Mouse (Mus musculus) heart, embryonic 16.5 days (tissue): ENCODE results near the gene Map3k14. TPM values are rescaled to one million over a fixed set of nuclear protein-coding genes. Genes with fewer than 3 reads are reported as not detected.
"Not testable (repeated sequence)": the region's sequence is repeated elsewhere in the genome, so short reads cannot be mapped to it uniquely, and the experiment has no call there.

ENCODE experiments used
- ATAC-seq: fragments of 200-750 bp; cut with Nextera tagmentation; replicated peaks from 2 replicates; pipeline ENCODE4 v1.8.0; 2017; ENCODE audit warnings: moderate number of reproducible peaks; ENCODE audit not compliant: insufficient read depth, low FRiP score; ENCODE audit errors: extremely low read depth
- H3K27ac ChIP-seq: fragments of 300-500 bp; sonication (generic); 2 replicates; pipeline ENCODE4 v1.5.1; 2014; ENCODE audit warnings: mild to moderate bottlenecking, low read length, control low read depth, moderate library complexity
- H3K27me3 ChIP-seq: fragments of 300-500 bp; sonication (generic); 2 replicates; pipeline ENCODE4 v1.6.1; 2014; ENCODE audit warnings: low read length, mixed read lengths; ENCODE audit not compliant: control insufficient read depth, insufficient read depth
- H3K36me3 ChIP-seq: fragments of 300-500 bp; sonication (generic); 2 replicates; pipeline ENCODE4 v1.6.1; 2014; ENCODE audit not compliant: control insufficient read depth, insufficient read depth
- H3K4me1 ChIP-seq: fragments of 300-500 bp; sonication (generic); 2 replicates; pipeline ENCODE4 v1.6.1; 2014; ENCODE audit warnings: low read length, mixed read lengths; ENCODE audit not compliant: control insufficient read depth, insufficient read depth
- H3K4me2 ChIP-seq: fragments of 300-500 bp; sonication (generic); 2 replicates; pipeline ENCODE4 v1.6.1; 2014; ENCODE audit warnings: low read depth, mild to moderate bottlenecking, control low read depth, low read length
- H3K4me3 ChIP-seq: fragments of 300-500 bp; sonication (generic); 2 replicates; pipeline ENCODE4 v1.5.1; 2014; ENCODE audit warnings: mild to moderate bottlenecking, control low read depth, low read length
- H3K9ac ChIP-seq: fragments of 300-500 bp; sonication (generic); 2 replicates; pipeline ENCODE4 v1.6.1; 2014; ENCODE audit warnings: low read length, control low read depth
- H3K9me3 ChIP-seq: fragments of 300-500 bp; sonication (generic); replicated peaks from 2 replicates; pipeline ENCODE4 v1.6.1; 2016; ENCODE audit warnings: low read length; ENCODE audit not compliant: control insufficient read depth
- WGBS: fragments of 180-500 bp; shearing (Covaris S2); extraction: QIAGEN DNeasy Blood & Tissue Kit; methylation state at CpG from one replicate; pipeline ENCODE4 v1.1.7; 2014; 5-methylcytosine and 5-hydroxymethylcytosine counted together
- polyA plus RNA-seq: library from polyadenylated mRNA; unstranded; fragments of >200 nt; fragmentation: Nextera tagmentation; extraction: Ambion mirVana; gene quantifications from 2 replicates; pipeline ENCODE4 v1.2.1, GENCODE M21; 2015

Gene Map3k14
- polyA plus RNA-seq, 1 experiment from 2014 or later, result 4.8 TPM

DNA sequence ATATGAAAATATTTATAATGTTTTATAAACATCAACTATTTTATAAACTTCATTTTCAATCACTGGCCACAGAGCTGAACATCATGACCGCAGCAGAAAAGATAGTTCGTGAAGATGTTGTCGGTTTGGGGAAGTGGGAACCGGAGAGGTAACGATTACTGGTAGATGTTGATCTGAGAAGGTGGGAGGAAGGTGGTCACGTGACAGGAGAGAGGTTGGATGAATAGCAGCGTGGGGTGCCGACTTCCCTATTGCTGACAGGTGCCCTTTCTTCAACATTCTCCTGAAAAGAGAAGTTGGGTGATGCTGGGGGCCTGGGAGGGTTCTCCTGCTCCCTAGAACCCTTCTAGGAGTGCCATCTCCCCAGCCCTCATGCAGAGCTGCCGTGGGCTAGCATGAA is 37.3 kb upstream of the Map3k14 start:
- Histone ChIP-seq H3K27me3 (no peaks in the 10 kb centered on the region), H3K36me3 (no peaks in the 10 kb centered on the region), H3K9me3 (0 out of 2 replicates have a peak, but pooled peaks cover 3% of the 10 kb centered on the region), H3K4me2 (no peak overlapping the region), H3K27ac (no peak overlapping the region), H3K4me1 (peaks cover 2% of the 10 kb centered on the region; the same call in 1 of the 2 replicates), H3K9ac (no peak overlapping the region), H3K4me3 (no peak overlapping the region)
- WGBS, result 79% methylated on average over 9 of the region's 9 CpGs
- ATAC-seq, result no peak

DNA sequence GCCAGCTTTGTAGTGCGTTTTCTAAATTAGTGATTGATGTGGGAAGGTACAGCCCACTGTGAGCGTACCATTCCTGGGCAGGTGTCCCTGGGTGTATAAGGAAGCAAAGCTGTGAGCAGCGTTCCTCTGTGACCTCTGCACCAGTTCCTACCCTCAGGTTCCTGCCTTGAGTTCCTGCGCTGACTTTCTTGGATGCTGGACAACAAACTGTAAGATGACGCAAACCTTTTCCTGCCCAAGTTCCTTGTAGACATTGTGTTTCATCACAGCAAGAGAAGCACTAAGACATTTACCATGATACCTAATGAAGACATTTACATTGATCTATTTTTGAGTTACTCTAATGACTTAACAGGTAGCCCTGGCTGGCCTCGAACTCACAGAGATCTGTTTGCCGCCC is 27.5 kb upstream of the Map3k14 start:
- H3K4me2 ChIP-seq, result no peak overlapping the region
- 87% methylated on average over 7 of the region's 7 CpGs for WGBS
- ATAC-seq, result no peak

DNA sequence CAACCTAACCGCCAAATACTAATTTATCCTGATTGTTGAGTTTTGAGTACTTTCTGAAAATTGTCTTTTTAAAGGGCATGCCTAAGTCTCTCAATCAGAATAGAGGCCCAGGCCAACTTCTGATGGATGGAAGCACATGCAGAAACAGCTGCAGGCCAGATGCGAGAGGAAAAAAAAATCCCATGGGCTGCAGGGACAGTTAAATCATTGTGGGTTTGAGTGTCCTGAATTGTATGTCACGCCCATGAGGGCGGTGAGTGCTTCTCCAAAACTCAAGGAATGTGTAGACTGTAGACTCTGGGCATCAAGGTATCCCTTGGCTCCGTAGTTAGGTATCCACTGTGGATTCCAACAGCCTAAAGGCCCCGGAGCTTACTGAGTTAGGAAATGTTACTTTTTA is 26.8 kb upstream of the Map3k14 start:
- no peak overlapping the region for H3K27ac ChIP-seq

More for the DNA sequence above, 27.5 kb upstream of the Map3k14 start:
- Histone ChIP-seq H3K4me1 (peaks cover 10% of the 10 kb centered on the region), H3K9me3 (no peaks in the 10 kb centered on the region), H3K4me3 (no peak overlapping the region), H3K27me3 (no peaks in the 10 kb centered on the region), H3K36me3 (no peaks in the 10 kb centered on the region), H3K27ac (no peak overlapping the region), H3K9ac (no peak overlapping the region)

DNA sequence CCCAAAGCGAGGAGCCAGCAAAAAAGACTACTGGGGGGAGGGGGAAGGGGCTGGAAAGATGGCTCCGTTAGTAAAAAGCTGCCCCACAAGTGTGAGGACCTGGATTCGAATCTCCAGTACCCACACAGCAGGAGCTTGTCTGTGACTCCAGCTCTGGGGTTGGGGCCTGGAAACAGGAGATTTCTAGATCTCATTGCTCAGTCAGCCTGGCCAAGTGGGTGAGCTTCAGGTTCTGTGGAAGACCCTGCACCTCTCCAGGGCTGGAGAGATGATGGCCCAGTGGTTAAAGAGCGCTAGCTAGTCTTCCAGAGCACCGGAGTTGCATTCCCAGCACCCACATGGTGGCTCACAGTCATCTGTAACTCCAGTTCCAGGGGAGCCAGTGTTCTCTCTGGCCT is 25.6 kb upstream of the Map3k14 start:
- no peaks in the 10 kb centered on the region for H3K36me3 ChIP-seq
- no peak overlapping the region for H3K4me3 ChIP-seq
- H3K9me3 ChIP-seq, result no peaks in the 10 kb centered on the region
- H3K27me3 ChIP-seq, result no peaks in the 10 kb centered on the region
- H3K27ac ChIP-seq, result no peak overlapping the region
- H3K4me2 ChIP-seq, result no peak overlapping the region
- H3K9ac ChIP-seq, result no peak overlapping the region
- no peak for ATAC-seq
- H3K4me1 ChIP-seq, result peaks cover 10% of the 10 kb centered on the region
- 72% methylated on average over 5 of the region's 5 CpGs for WGBS

More for the DNA sequence above, 26.8 kb upstream of the Map3k14 start:
- Histone ChIP-seq H3K36me3 (no peaks in the 10 kb centered on the region), H3K9ac (no peak overlapping the region), H3K9me3 (no peaks in the 10 kb centered on the region), H3K27me3 (no peaks in the 10 kb centered on the region), H3K4me2 (no peak overlapping the region), H3K4me3 (no peak overlapping the region), H3K4me1 (peaks cover 10% of the 10 kb centered on the region)
- 82% methylated on average over 6 of the region's 6 CpGs for WGBS
- ATAC-seq, result no peak

DNA sequence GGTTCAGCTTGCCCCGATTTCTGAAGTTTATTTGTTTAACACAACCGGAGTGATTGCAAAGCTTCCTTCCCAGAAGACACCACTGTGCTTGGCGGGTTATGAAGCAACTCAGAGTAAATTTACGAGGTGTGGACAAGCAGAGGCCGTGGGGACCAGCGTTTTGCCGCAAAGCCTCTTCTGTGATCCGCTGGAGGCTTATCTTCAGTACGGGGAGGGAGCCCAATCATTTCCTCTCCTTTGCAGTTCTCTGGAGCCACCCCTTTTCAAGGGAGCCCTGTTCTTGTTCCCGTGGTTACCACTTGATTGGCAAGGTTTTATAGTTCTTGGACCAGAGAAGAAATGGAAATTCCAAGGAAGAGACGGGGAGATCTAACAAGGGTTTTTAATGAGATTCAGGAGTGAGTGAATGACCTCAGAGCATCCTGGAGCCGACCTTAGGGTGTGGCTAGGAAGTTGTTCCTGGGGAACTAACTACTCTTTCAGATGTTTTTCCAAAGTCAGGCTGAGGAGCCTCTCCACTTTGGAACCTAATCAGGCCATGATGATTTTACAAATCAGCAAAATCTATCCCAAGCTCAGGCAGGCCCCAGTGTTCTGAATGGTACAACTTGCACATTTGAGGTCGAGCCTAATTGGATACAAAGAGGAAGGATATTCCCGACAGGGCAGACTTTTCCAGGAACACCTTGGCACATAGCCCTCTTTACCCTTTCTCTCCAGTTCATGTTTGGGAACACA is 25.0 kb upstream of the Map3k14 start:
- Histone ChIP-seq H3K27ac (no peak overlapping the region), H3K9me3 (no peaks in the 10 kb centered on the region), H3K4me3 (no peak overlapping the region), H3K4me2 (peak overlapping the region; percentile 2; the same call in 1 of the 2 replicates), H3K36me3 (no peaks in the 10 kb centered on the region), H3K4me1 (peaks cover 10% of the 10 kb centered on the region), H3K27me3 (no peaks in the 10 kb centered on the region), H3K9ac (no peak overlapping the region)
- peak; percentile 81 for ATAC-seq
- 16% methylated on average over 14 of the region's 14 CpGs for WGBS

DNA sequence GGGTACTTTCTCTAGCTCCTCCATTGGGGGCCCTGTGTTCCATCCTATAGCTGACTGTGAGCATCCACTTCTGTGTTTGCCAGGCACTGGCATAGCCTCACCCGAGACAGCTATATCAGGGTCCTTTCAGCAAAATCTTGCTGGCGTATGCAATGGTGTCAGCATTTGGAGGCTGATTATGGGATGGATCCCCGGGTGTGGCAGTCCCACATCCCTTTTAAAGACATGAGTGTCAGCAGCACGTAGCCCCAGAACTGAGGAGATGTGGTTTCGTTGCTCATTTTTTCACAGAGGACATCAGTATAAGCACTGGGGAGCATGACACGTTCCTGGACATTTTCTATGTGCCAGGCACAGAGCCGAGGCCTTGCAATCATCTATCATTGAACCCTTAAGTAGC is 23.6 kb upstream of the Map3k14 start:
- not testable (repeated sequence) for H3K36me3 ChIP-seq, H3K4me2 ChIP-seq, H3K9ac ChIP-seq, H3K27ac ChIP-seq, H3K4me3 ChIP-seq, ATAC-seq, H3K9me3 ChIP-seq, H3K27me3 ChIP-seq
- peaks cover 13% of the 10 kb centered on the region for H3K4me1 ChIP-seq
- 85% methylated on average over 7 of the region's 7 CpGs for WGBS

DNA sequence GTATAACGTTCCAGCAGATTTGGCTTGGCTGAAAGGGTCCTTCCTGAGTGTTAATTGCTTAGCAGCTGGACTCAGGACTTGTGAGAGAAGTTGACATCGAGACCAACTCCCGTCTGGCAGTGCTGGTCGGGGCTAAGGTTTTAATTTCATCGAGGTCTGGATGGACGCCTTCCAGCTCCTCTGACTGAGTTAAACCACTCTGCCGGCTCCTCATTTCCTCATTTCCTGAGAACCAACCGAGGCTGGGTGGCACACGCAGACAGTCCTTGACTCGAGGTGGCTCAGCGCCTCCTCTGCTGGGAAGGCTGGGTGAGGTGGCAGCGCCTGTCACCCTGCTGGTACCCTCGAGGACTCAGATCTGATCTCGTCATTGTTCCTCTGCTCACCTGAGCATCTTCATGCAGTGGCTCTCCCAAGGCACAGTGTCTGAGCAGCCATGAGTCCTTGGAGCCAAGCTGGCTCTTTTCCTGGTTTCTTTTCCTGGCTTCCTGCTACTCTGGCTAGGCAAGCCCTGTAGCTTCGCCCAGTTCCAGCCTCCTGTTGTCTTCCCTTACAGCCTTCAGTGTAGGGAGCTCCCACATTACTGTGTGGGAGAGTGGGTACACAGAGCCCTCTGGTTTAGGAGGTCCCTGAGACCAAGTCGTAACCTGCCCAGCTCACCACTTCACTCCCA is 21.2 kb upstream of the Map3k14 start:
- Histone ChIP-seq H3K9me3 (no peaks in the 10 kb centered on the region), H3K9ac (no peak overlapping the region), H3K4me1 (peaks cover 13% of the 10 kb centered on the region), H3K4me2 (no peak overlapping the region), H3K27me3 (no peaks in the 10 kb centered on the region), H3K36me3 (no peaks in the 10 kb centered on the region), H3K27ac (no peak overlapping the region), H3K4me3 (no peak overlapping the region)
- WGBS, result 51% methylated on average over 16 of the region's 16 CpGs
- no peak for ATAC-seq

DNA sequence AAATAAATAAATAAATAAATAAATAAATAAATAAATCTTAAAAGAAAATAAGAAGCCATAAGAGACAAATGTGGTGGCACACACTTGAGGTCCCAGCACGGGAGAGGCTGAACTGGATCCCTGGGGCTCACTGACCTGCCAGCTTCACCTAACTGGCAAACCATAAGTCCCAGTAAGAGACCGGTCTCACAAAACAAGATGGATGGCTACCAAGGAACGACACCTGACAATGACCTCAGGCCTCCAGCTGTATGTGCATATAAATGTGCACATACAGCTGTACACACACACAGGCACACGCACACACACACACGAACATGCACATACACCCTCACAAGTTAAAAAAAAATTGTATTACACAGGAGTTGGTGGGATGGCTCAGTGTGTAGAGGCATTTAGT is 19.6 kb upstream of the Map3k14 start:
- Histone ChIP-seq H3K9ac (no peak overlapping the region), H3K36me3 (no peaks in the 10 kb centered on the region), H3K9me3 (no peaks in the 10 kb centered on the region), H3K27me3 (no peaks in the 10 kb centered on the region), H3K27ac (no peak overlapping the region), H3K4me2 (no peak overlapping the region), H3K4me1 (peaks cover 4% of the 10 kb centered on the region), H3K4me3 (no peak overlapping the region)
- ATAC-seq, result no peak
- 92% methylated on average over 5 of the region's 5 CpGs for WGBS

DNA sequence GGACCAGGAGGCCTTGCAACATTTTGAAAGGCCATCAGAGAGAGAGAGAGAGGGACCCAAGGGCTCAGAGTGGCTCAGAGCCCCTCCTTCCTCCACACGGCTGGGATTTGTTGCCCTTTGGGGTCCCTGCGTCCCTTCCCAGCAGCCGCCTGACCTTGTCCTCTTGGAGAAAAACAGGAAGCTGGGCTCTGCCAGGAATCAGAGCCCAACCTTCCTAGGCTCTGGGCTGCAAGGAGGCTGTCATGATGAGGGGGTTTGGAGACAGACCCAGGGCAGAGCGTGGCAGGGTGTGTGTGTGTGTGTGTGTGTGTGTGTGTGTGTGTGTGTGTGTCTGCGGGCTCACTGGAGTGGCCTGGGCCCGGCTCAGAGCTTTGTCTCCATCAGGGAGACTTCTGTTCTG is 18.7 kb upstream of the Map3k14 start:
- no peaks in the 10 kb centered on the region for H3K9me3 ChIP-seq
- no peaks in the 10 kb centered on the region for H3K36me3 ChIP-seq
- H3K9ac ChIP-seq, result no peak overlapping the region
- H3K27ac ChIP-seq, result no peak overlapping the region
- no peak overlapping the region for H3K4me2 ChIP-seq
- 28% methylated on average over 6 of the region's 6 CpGs for WGBS
- ATAC-seq, result peak; percentile 59
- no peaks in the 10 kb centered on the region for H3K27me3 ChIP-seq
- no peak overlapping the region for H3K4me3 ChIP-seq
- H3K4me1 ChIP-seq, result peaks cover 3% of the 10 kb centered on the region; the same call in 1 of the 2 replicates
